Mouse (Mus musculus): Measurements from ENCODE around the gene Ppp6r1. TPM values are rescaled to one million over a fixed set of nuclear protein-coding genes. Genes with fewer than 3 reads are reported as not detected.
A peak's percentile ranks its signal among the peaks of the same experiment; 100 is the strongest.

Ppp6r1 gene
- total and polyA plus RNA-seq, 3 experiments: 90.5 to 223 (median 97.4) TPM

- Histone ChIP-seq H3K27me3 (ENCODE audit: insufficient read depth, low read length) (peaks cover 31% of the 10 kb centered on the region), H3K4me1 (ENCODE audit: insufficient read depth, low read depth, low read length) (peaks cover 3% of the 10 kb centered on the region), H3K4me3 (ENCODE audit: low read depth, low read length) (no peak within 1 kb of the TSS), H3K9me3 (replicated peaks) (no peaks in the 10 kb centered on the region), H3K36me3 (replicated peaks) (no peaks in the 10 kb centered on the region)
- DNase-seq (ENCODE audit: low spot score): no peak
- no peak for TF ChIP-seq CTCF (IDR thresholded peaks at IDR 0.05; ENCODE audit: low read depth, low read length)
- no peak for TF ChIP-seq POLR2AphosphoS5 (IDR thresholded peaks at IDR 0.05; ENCODE audit: insufficient replicate concordance, low read depth, low read length)
- no peak for TF ChIP-seq GATA1 (IDR thresholded peaks at IDR 0.05; ENCODE audit: borderline replicate concordance, low read length)
- no peak for TF ChIP-seq GATA2 (IDR thresholded peaks at IDR 0.05; ENCODE audit: borderline replicate concordance, low read depth, low read length)
- no peak for TF ChIP-seq TAL1 (conservative IDR thresholded peaks at IDR 0.05; ENCODE audit: low read depth, low read length)
- no peak for ATAC-seq (ENCODE audit: extremely low read depth, insufficient number of reproducible peaks, low FRiP score, poor library complexity, severe bottlenecking)
Measured at GRCm38 (mm10) chr7:4690387-4690786, 31.6 kb upstream of the Ppp6r1 start, which contains the start of gene Brsk1. Brsk1 (plus strand) TSS chr7:4690604.

GRCm38 (mm10) chr7:4684632-4685417 lies 26.0 kb upstream of the Ppp6r1 start, which contains the start of gene Hspbp1:
Hspbp1 (minus strand) TSS chr7:4685068.
- peaks cover 32% of the 10 kb centered on the region for H3K36me3 ChIP-seq (replicated peaks)
- ATAC-seq (ENCODE audit: extremely low read depth, insufficient number of reproducible peaks, low FRiP score, poor library complexity, severe bottlenecking) (peak; percentile 93), DNase-seq (ENCODE audit: low spot score) (peak; percentile 84)
- H3K4me3 ChIP-seq (ENCODE audit: low read depth, low read length): peak within 1 kb of the TSS; percentile 86
- no peak for TF ChIP-seq GATA1 (IDR thresholded peaks at IDR 0.05; ENCODE audit: borderline replicate concordance, low read length)
- no peak for TF ChIP-seq POLR2AphosphoS5 (IDR thresholded peaks at IDR 0.05; ENCODE audit: insufficient replicate concordance, low read depth, low read length)
- no peak for TF ChIP-seq CTCF (IDR thresholded peaks at IDR 0.05; ENCODE audit: low read depth, low read length)
- TF ChIP-seq TAL1 (conservative IDR thresholded peaks at IDR 0.05; ENCODE audit: low read depth, low read length): no peak
- no peak for TF ChIP-seq GATA2 (IDR thresholded peaks at IDR 0.05; ENCODE audit: borderline replicate concordance, low read depth, low read length)
- peaks cover 31% of the 10 kb centered on the region for H3K4me1 ChIP-seq (ENCODE audit: insufficient read depth, low read depth, low read length)
- H3K9me3 ChIP-seq (replicated peaks): no peaks in the 10 kb centered on the region
- peaks cover 7% of the 10 kb centered on the region; the same call in 1 of the 2 replicates for H3K27me3 ChIP-seq (ENCODE audit: insufficient read depth, low read length)

DNA sequence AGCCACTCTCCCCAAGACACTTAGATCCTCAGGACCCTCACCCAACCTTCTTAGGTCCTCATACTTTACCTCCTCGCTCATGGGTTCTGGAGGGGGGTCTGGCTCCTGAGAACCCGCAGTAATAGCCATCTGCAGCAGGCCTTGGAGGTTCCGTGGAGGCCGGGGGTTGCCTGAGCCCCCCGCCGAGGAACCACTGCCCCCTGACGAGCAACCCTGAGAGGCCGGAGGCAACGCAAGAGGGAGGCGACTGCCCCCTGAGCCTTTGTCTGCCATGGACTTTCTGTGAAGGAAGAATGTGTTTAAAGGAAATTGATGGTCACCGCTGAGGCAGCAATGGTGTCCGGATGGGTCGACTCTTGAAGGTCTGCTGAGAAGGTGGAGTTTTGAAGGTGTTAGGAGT lies 25.4 kb upstream of the Ppp6r1 start:
- ATAC-seq (ENCODE audit: extremely low read depth, insufficient number of reproducible peaks, low FRiP score, poor library complexity, severe bottlenecking): no peak
- DNase-seq (ENCODE audit: low spot score): peak; percentile 9

DNA sequence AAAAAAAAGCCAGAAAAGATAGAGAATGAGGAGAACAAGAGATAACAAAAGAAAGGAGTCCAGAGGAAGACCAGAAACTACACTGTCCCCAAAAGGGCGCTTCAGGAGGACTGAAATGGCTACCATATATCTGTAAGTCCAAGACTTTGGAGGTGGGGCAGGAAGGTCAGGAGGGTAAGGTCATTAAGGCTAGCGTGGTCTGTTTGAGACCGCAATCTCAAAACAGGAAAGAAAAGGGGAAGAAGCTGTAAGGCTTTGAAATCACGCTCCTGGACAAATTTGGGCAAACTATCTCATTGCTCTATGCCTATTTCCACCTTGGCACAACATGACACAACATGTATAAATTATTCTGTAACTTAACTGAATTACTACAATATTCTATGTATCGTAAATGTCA lies 24.5 kb upstream of the Ppp6r1 start:
- Histone ChIP-seq H3K9me3 (replicated peaks) (no peaks in the 10 kb centered on the region), H3K36me3 (replicated peaks) (peaks cover 40% of the 10 kb centered on the region), H3K4me1 (ENCODE audit: insufficient read depth, low read depth, low read length) (peaks cover 31% of the 10 kb centered on the region), H3K4me3 (ENCODE audit: low read depth, low read length) (no peak overlapping the region; the same call in 1 of the 2 replicates), H3K27me3 (ENCODE audit: insufficient read depth, low read length) (no peaks in the 10 kb centered on the region)
- no peak for ATAC-seq (ENCODE audit: extremely low read depth, insufficient number of reproducible peaks, low FRiP score, poor library complexity, severe bottlenecking)
- DNase-seq (ENCODE audit: low spot score): no peak
- TF ChIP-seq GATA1 (IDR thresholded peaks at IDR 0.05; ENCODE audit: borderline replicate concordance, low read length) (no peak), GATA2 (IDR thresholded peaks at IDR 0.05; ENCODE audit: borderline replicate concordance, low read depth, low read length) (no peak), POLR2AphosphoS5 (IDR thresholded peaks at IDR 0.05; ENCODE audit: insufficient replicate concordance, low read depth, low read length) (no peak), TAL1 (conservative IDR thresholded peaks at IDR 0.05; ENCODE audit: low read depth, low read length) (no peak)

More for the DNA sequence above, 25.4 kb upstream of the Ppp6r1 start:
- TF ChIP-seq GATA2 (IDR thresholded peaks at IDR 0.05; ENCODE audit: borderline replicate concordance, low read depth, low read length): no peak
- TF ChIP-seq TAL1 (conservative IDR thresholded peaks at IDR 0.05; ENCODE audit: low read depth, low read length): no peak
- TF ChIP-seq POLR2AphosphoS5 (IDR thresholded peaks at IDR 0.05; ENCODE audit: insufficient replicate concordance, low read depth, low read length): no peak
- no peaks in the 10 kb centered on the region for H3K9me3 ChIP-seq (replicated peaks)
- peak overlapping the region; percentile 86 for H3K4me3 ChIP-seq (ENCODE audit: low read depth, low read length)
- H3K4me1 ChIP-seq (ENCODE audit: insufficient read depth, low read depth, low read length): peaks cover 31% of the 10 kb centered on the region
- H3K27me3 ChIP-seq (ENCODE audit: insufficient read depth, low read length): peaks cover under 1% of the 10 kb centered on the region; the same call in 1 of the 2 replicates
- peaks cover 35% of the 10 kb centered on the region for H3K36me3 ChIP-seq (replicated peaks)

DNA sequence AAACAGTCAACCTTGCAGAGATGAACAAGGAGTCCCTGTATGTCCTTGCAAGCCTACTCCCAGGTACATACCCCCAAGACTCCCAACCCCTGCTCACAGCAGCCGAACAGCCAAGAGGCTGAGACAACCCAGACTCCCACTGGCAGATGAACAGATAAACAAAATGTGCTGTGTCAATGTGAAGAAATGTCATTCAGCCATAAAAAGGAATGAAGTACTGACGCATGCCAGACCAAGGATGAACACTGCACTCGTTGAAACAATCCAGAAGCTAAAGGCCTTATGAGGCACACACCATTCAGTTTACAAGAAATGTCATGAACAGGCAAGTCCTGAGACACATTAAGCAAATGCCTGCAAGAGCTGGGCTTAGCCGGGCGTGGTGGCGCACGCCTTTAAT lies 16.4 kb upstream of the Ppp6r1 start:
- H3K4me1 ChIP-seq (ENCODE audit: insufficient read depth, low read depth, low read length): peaks cover 46% of the 10 kb centered on the region
- no peaks in the 10 kb centered on the region for H3K9me3 ChIP-seq (replicated peaks)
- DNase-seq (ENCODE audit: low spot score) (no peak), ATAC-seq (ENCODE audit: extremely low read depth, insufficient number of reproducible peaks, low FRiP score, poor library complexity, severe bottlenecking) (no peak)
- H3K36me3 ChIP-seq (replicated peaks): peaks cover 89% of the 10 kb centered on the region
- no peaks in the 10 kb centered on the region for H3K27me3 ChIP-seq (ENCODE audit: insufficient read depth, low read length)
- TF ChIP-seq GATA1 (IDR thresholded peaks at IDR 0.05; ENCODE audit: borderline replicate concordance, low read length) (no peak), TAL1 (conservative IDR thresholded peaks at IDR 0.05; ENCODE audit: low read depth, low read length) (no peak), GATA2 (IDR thresholded peaks at IDR 0.05; ENCODE audit: borderline replicate concordance, low read depth, low read length) (no peak), CTCF (IDR thresholded peaks at IDR 0.05; ENCODE audit: low read depth, low read length) (no peak), POLR2AphosphoS5 (IDR thresholded peaks at IDR 0.05; ENCODE audit: insufficient replicate concordance, low read depth, low read length) (no peak)
- no peak overlapping the region for H3K4me3 ChIP-seq (ENCODE audit: low read depth, low read length)

- ATAC-seq (ENCODE audit: extremely low read depth, insufficient number of reproducible peaks, low FRiP score, poor library complexity, severe bottlenecking) (no peak), DNase-seq (ENCODE audit: low spot score) (no peak)
- Histone ChIP-seq H3K9me3 (replicated peaks) (no peaks in the 10 kb centered on the region), H3K36me3 (replicated peaks) (peaks cover 90% of the 10 kb centered on the region), H3K4me3 (ENCODE audit: low read depth, low read length) (no peak overlapping the region), H3K27me3 (ENCODE audit: insufficient read depth, low read length) (no peaks in the 10 kb centered on the region), H3K4me1 (ENCODE audit: insufficient read depth, low read depth, low read length) (peaks cover 53% of the 10 kb centered on the region)
- no peak for TF ChIP-seq TAL1 (conservative IDR thresholded peaks at IDR 0.05; ENCODE audit: low read depth, low read length)
- no peak for TF ChIP-seq GATA1 (IDR thresholded peaks at IDR 0.05; ENCODE audit: borderline replicate concordance, low read length)
- no peak for TF ChIP-seq GATA2 (IDR thresholded peaks at IDR 0.05; ENCODE audit: borderline replicate concordance, low read depth, low read length)
- no peak for TF ChIP-seq CTCF (IDR thresholded peaks at IDR 0.05; ENCODE audit: low read depth, low read length)
- TF ChIP-seq POLR2AphosphoS5 (IDR thresholded peaks at IDR 0.05; ENCODE audit: insufficient replicate concordance, low read depth, low read length): no peak
Measured at GRCm38 (mm10) chr7:4674114-4674731, 15.4 kb upstream of the Ppp6r1 start.

Data from G1E (cell line).